Mouse (Mus musculus): Measurements from ENCODE around the gene Gna12. TPM values are rescaled to one million over a fixed set of nuclear protein-coding genes. Genes with fewer than 3 reads are reported as not detected.

Gene Gna12
- total RNA-seq, 2 experiments from 2014 or later: 20.3 to 24.6 TPM

DNA sequence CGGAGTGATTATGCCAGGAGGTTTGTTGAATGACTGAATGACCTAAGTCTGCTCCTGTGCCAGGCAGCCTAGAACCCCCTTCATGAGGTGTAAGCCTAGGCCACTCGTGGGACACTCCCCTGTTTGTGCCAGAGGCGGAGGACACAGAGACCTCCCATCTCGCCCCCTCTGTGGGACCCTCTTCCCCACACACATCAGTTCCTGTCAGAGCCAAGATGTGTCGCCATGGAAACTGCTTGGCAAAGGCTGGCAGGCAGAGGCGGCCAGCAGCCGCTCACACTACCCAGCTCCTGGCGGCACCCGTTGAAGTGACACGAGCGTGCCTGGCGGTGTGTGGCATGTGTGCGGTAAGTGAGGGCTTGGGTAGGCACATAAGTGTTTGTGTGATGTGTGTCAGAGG, 106.4 kb downstream of the Gna12 start, which contains the start of gene Amz1:
Gene Amz1, plus strand, starts transcription at position 306 of the 400 bp plus-strand sequence.
- ATAC-seq (ENCODE audit: poor library complexity, severe bottlenecking): no peak

DNA sequence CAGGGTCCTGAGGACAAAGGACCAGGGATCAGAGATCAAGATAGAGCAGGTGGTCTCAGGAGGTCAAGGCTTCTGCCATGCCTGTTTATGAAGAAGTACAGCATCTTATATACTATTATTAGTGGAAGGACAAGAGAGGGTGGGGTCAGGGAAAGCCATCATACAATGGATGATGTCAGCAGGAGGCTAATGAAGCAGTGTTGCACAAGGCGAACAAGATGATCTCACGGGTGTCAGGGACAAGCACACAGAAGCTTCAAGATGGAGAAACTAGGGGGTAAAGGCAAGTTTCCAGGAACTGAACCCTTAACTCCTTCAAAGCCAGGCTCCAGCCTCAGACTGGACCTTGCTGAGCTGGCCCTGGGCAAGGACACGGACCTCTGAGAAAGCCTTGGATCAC, 108.1 kb downstream of the Gna12 start:
- ATAC-seq (ENCODE audit: poor library complexity, severe bottlenecking): peak; percentile 28

DNA sequence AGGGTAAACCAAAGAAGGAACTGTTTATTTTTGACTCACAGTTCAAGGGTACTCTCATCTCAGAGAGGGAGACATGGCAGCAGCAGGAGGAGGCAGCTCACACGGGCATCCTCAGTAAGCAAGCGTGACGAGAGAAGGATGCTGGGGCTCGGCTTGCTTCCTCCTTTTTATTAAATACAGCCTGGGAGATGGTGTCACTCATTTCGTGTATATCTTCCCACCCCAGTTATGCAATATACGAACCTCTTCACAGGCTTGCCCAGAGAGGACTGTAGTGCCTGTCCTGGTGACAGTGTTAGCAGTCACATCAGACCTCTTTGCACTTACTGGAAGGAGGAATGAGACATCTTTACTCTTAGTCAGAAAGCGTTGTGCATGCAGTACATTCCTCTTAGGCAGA, 109.5 kb downstream of the Gna12 start:
- ATAC-seq (ENCODE audit: poor library complexity, severe bottlenecking): peak; percentile 71

DNA sequence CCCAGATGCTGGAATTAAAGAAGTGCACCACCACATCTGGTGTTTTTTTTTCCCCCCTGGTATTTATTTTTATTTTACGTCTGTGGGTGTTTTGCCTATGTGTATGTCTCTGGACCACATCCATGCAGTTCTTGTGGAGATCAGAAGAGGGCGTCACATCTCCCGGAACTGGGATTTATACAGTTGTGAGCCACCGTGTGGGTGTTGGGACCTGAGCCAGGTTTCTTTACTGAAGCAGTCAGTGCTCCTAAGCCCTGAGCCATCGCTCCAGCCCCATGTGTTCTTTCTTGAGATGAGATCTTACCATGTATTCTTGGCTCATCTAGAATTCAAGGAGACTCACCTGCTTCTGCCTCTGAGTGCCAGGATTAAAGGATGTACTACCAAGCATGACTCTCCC, 119.2 kb downstream of the Gna12 start:
- no peak for ATAC-seq (ENCODE audit: poor library complexity, severe bottlenecking)

DNA sequence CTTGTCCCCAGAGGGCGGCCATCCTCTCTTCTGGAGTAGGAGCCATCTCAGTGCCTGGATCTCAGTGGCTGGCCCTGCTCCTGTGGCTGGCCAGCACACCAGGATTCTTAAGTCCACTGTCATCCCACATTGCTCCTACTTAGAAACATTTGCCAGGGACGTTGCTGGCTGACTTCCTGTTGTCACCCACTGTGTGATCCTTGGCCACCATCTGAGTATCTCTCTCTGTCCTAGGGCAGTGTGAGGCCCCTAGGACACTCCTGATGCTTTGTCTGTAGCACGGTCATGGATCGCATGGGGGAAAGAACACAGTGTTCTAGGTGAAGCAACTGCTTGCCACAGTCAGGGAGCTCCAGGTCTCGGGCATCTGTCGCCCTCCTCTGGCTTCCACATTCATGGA, 119.9 kb downstream of the Gna12 start:
- no peak for ATAC-seq (ENCODE audit: poor library complexity, severe bottlenecking)

Other genes starting within 250 kb of the Gna12 start
- gene Lfng, start 223.1 kb downstream of the Gna12 start, total RNA-seq (2015): 21.3 and 23.2 TPM in 2 replicates
- gene Lfng, start 223.1 kb downstream of the Gna12 start, total RNA-seq (2017): 48.0 and 54.2 TPM in 2 replicates
- 42.4 and 46.0 TPM in 2 replicates for gene Ttyh3, start 181.4 kb downstream of the Gna12 start, total RNA-seq (2015)
- 8.0 and 11.6 TPM in 2 replicates for gene Ttyh3, start 181.4 kb downstream of the Gna12 start, total RNA-seq (2017)
- 5.1 and 10.1 TPM in 2 replicates for gene Iqce, start 128.1 kb downstream of the Gna12 start, total RNA-seq (2015)
- gene Iqce, start 128.1 kb downstream of the Gna12 start, total RNA-seq (2017): 4.7 and 7.2 TPM in 2 replicates
- 6.4 and 6.8 TPM in 2 replicates for gene Brat1, start 125.4 kb downstream of the Gna12 start, total RNA-seq (2015)
- gene Brat1, start 125.4 kb downstream of the Gna12 start, total RNA-seq (2017): 7.8 and 11.1 TPM in 2 replicates
- gene Amz1, start 106.3 kb downstream of the Gna12 start, total RNA-seq (2015): 2.5 and 4.4 TPM in 2 replicates
- 3.0 and 4.4 TPM in 2 replicates for gene Amz1, start 106.3 kb downstream of the Gna12 start, total RNA-seq (2017)
- gene Card11, start 170.2 kb upstream of the Gna12 start, total RNA-seq (2015): 3.7 and 4.0 TPM in 2 replicates
- gene Card11, start 170.2 kb upstream of the Gna12 start, total RNA-seq (2017): 2.5 and 4.2 TPM in 2 replicates

All from megakaryocyte, adult 5-6 weeks (primary cell).